Comparison of ENCODE assay signal across 12 mouse cellular contexts in the genomic region with DNA sequence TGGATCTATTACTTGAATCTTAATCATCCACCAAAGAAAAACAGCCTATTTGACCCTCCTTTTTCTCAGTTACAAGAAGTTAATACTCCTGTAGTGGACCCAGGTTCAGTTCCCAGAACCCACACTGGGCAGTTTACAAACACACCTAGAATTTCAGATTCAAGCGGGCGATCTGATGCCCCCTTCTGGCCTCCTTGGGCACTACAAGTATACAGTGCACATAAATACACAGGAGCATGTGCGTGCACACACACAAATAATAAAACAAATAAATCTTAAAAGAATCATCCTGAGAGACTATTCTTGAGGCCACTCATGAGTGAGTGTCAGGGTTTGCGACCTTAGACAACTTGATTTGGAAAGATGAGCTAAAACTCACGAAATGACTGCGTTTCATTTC.
A peak's percentile ranks its signal among the peaks of the same experiment; 100 is the strongest.
DNase-seq lines count a peak whose midpoint lies in the region; ATAC-seq and TF ChIP-seq lines count a peak whose summit lies in the region.
"Had no signal": no experiment of that assay in that cellular context is flagged by ENCODE, and none has a peak within 500 bp of the region (broad histone marks: within the 10 kb centered on the region; RNA-seq: fewer than 3 reads in every experiment).

No protein-coding gene starts in this region.

- no peak for ATAC-seq in midbrain, embryonic 16.5 days
- ATAC-seq in midbrain, embryonic 14.5 days (ENCODE audit: low FRiP score, low TSS enrichment), result no peak

- WGBS in heart, adult 2 months, result 88% methylated on average over 6 of the region's 6 CpGs
- WGBS in midbrain, embryonic 10.5 days, result 88% methylated on average over 6 of the region's 6 CpGs
- 85% methylated on average over 6 of the region's 6 CpGs for WGBS in midbrain, embryonic 16.5 days
- 77% methylated on average over 6 of the region's 6 CpGs for WGBS in midbrain, embryonic 14.5 days

- intact Hi-C loops in heart, adult 2 months (cut with DNase I), result no loop called here

- DNase-seq in heart, adult 2 months, result no peak
- no peak for DNase-seq in heart, adult 18-20 months
- peak; percentile 14 for DNase-seq in midbrain, embryonic 10.5 days (ENCODE audit: low spot score)
- DNase-seq in R1 (ENCODE audit: low read depth, low spot score), result peak; percentile 68
- DNase-seq in midbrain, embryonic 14.5 days, result no peak
- no peak for DNase-seq in lung, postnatal 25 days (ENCODE audit: low spot score)
- DNase-seq in right cerebral cortex, postnatal 14 days, result no peak
- DNase-seq: B cell, adult 2 months had no signal

- no peaks in the 10 kb centered on the region for H3K4me1 ChIP-seq in heart, adult 2 months (ENCODE audit: control insufficient read depth, insufficient read depth, low read length)
- peaks cover 16% of the 10 kb centered on the region for H3K4me1 ChIP-seq in midbrain, embryonic 10.5 days
- H3K4me1 ChIP-seq in midbrain, embryonic 16.5 days (ENCODE audit: control insufficient read depth, insufficient read depth, low read length), result peaks cover 10% of the 10 kb centered on the region
- H3K4me1 ChIP-seq in midbrain, embryonic 14.5 days (ENCODE audit: control insufficient read depth, insufficient read depth, low read length), result peaks cover 12% of the 10 kb centered on the region
- H3K4me1 ChIP-seq: liver, embryonic 15.5 days; megakaryocyte, embryonic 14.5 days had no signal

- H3K36me3 ChIP-seq in heart, adult 2 months (ENCODE audit: control insufficient read depth, insufficient read depth, low read length), result no peaks in the 10 kb centered on the region
- no peaks in the 10 kb centered on the region for H3K36me3 ChIP-seq in midbrain, embryonic 10.5 days
- H3K36me3 ChIP-seq in midbrain, embryonic 16.5 days (ENCODE audit: control insufficient read depth, insufficient read depth, low read length), result 0 out of 2 replicates have a peak, but pooled peaks cover 2% of the 10 kb centered on the region
- no peaks in the 10 kb centered on the region for H3K36me3 ChIP-seq in midbrain, embryonic 14.5 days (ENCODE audit: control insufficient read depth, insufficient read depth, low read length)
- H3K36me3 ChIP-seq: forebrain, embryonic 10.5 days; liver, embryonic 15.5 days had no signal

- no peak overlapping the region for H3K4me2 ChIP-seq in midbrain, embryonic 16.5 days (ENCODE audit: low read length)
- no peak overlapping the region for H3K4me2 ChIP-seq in midbrain, embryonic 14.5 days (ENCODE audit: low read length)
- H3K4me2 ChIP-seq: liver, embryonic 15.5 days had no signal

- TF ChIP-seq CTCF in heart, adult 2 months (IDR thresholded peaks at IDR 0.05), result peak; percentile 37

- no peak for TF ChIP-seq EP300 in heart, adult 2 months (IDR thresholded peaks at IDR 0.05; ENCODE audit: insufficient read depth, low read depth, low read length)

- H3K79me2 ChIP-seq in heart, adult 2 months (replicated peaks; ENCODE audit: control insufficient read depth, insufficient read depth, low read length), result no peaks in the 10 kb centered on the region

- H3K27ac ChIP-seq in heart, adult 2 months, result no peak overlapping the region
- peak overlapping the region; percentile 43; the same call in 1 of the 2 replicates for H3K27ac ChIP-seq in midbrain, embryonic 10.5 days (replicated peaks)
- H3K27ac ChIP-seq in midbrain, embryonic 16.5 days (ENCODE audit: low read length), result no peak overlapping the region
- peak overlapping the region; percentile 75 for H3K27ac ChIP-seq in midbrain, embryonic 14.5 days (replicated peaks; ENCODE audit: low read depth, low read length)
- H3K27ac ChIP-seq: forebrain, embryonic 10.5 days; liver, embryonic 15.5 days had no signal

- H3K9me3 ChIP-seq in midbrain, embryonic 10.5 days (replicated peaks), result no peaks in the 10 kb centered on the region
- no peaks in the 10 kb centered on the region for H3K9me3 ChIP-seq in midbrain, embryonic 16.5 days (replicated peaks; ENCODE audit: control insufficient read depth, low read length, poor library complexity, severe bottlenecking)
- H3K9me3 ChIP-seq in midbrain, embryonic 14.5 days (ENCODE audit: control insufficient read depth, low read length), result no peaks in the 10 kb centered on the region
- H3K9me3 ChIP-seq: forebrain, embryonic 10.5 days; liver, embryonic 15.5 days had no signal

- no peak overlapping the region for H3K4me3 ChIP-seq in heart, adult 2 months
- H3K4me3 ChIP-seq in midbrain, embryonic 10.5 days, result no peak overlapping the region
- H3K4me3 ChIP-seq in midbrain, embryonic 16.5 days (ENCODE audit: low read depth, low read length), result no peak overlapping the region
- no peak overlapping the region for H3K4me3 ChIP-seq in midbrain, embryonic 14.5 days (replicated peaks; ENCODE audit: low read depth, low read length)
- H3K4me3 ChIP-seq: forebrain, embryonic 10.5 days; liver, embryonic 15.5 days; megakaryocyte, embryonic 14.5 days had no signal

- H3K9ac ChIP-seq in heart, adult 2 months (ENCODE audit: low read depth, low read length), result no peak overlapping the region
- H3K9ac ChIP-seq in midbrain, embryonic 16.5 days (ENCODE audit: low read depth, low read length), result no peak overlapping the region
- H3K9ac ChIP-seq in midbrain, embryonic 14.5 days (replicated peaks; ENCODE audit: low read length), result no peak overlapping the region
- H3K9ac ChIP-seq: liver, embryonic 15.5 days had no signal

- H3K27me3 ChIP-seq in heart, adult 2 months (ENCODE audit: control insufficient read depth, insufficient read depth, low read length), result no peaks in the 10 kb centered on the region
- no peaks in the 10 kb centered on the region for H3K27me3 ChIP-seq in midbrain, embryonic 10.5 days (ENCODE audit: low read depth, poor library complexity, severe bottlenecking)
- no peaks in the 10 kb centered on the region for H3K27me3 ChIP-seq in midbrain, embryonic 16.5 days (ENCODE audit: control insufficient read depth, insufficient read depth, low read depth, low read length)
- H3K27me3 ChIP-seq in midbrain, embryonic 14.5 days (ENCODE audit: control insufficient read depth, insufficient read depth, low read length), result no peaks in the 10 kb centered on the region
- H3K27me3 ChIP-seq: liver, embryonic 15.5 days; megakaryocyte, embryonic 14.5 days had no signal

- no peak for TF ChIP-seq POLR2A in heart, adult 2 months (IDR thresholded peaks at IDR 0.05; ENCODE audit: insufficient read depth, low read depth, low read length)

Comparison
In these comparisons a context has a peak if more than half of its experiments do, and no peak if none do; other contexts are left out.
1. DNase-seq: peak in midbrain, embryonic 10.5 days (single experiment) and R1 (single experiment); none in heart, adult 2 months (0 of 2), heart, adult 18-20 months (0 of 2), midbrain, embryonic 14.5 days (single experiment), lung, postnatal 25 days (single experiment) and right cerebral cortex, postnatal 14 days (single experiment).
2. H3K27ac ChIP-seq: peak in midbrain, embryonic 10.5 days (single experiment) and midbrain, embryonic 14.5 days (single experiment); none in heart, adult 2 months (single experiment) and midbrain, embryonic 16.5 days (single experiment).